Mouse (Mus musculus) kidney, postnatal 4 days (tissue): ENCODE data around the gene Psd4.

Source experiments
- DNase-seq, 2 experiments: peaks; one replicate each; pipeline ENCODE4 v3.0.0; 2021; ENCODE audit warnings: mixed read lengths in 2 of 2

Psd4 gene

DNA sequence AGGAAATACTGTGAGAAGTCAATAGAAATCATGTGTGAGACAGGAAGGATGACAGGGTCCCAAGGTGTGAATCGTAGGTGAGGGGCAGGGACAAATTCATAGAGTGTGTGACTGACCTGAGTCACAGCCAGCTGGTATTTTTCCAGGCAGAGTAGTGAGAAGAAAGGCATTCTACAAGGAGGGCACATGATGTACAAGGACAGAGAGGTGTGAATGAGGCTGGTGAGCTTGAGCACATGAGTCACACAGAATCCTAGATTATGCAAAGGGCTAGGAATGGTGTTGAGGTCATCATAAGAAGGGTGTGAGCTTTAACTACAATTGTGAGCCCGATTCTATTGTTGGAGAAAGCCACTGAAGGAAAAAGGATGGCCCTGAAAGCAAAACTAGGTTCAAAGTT lies 72.7 kb downstream of the Psd4 start:
- DNase-seq, result no peak

DNA sequence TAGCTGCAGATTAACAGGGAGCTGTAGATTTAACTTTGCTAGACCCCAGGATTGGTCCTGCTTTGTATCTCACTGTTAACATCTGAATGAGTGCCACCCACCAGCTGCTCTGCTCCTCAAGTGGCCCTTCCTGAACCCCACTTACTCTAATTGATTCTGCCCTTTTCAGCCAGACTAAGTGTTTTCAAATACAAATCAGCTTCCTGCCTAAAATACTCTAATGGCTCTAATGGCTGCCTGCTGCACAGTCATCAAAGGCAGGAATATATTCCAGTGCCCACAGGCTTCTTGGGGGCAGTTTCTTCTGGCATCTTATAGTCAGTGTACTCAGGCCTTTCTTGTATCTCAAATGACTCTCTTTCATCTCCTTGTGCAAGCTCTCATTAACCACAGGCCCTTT lies 74.5 kb downstream of the Psd4 start:
- DNase-seq, result no peak

DNA sequence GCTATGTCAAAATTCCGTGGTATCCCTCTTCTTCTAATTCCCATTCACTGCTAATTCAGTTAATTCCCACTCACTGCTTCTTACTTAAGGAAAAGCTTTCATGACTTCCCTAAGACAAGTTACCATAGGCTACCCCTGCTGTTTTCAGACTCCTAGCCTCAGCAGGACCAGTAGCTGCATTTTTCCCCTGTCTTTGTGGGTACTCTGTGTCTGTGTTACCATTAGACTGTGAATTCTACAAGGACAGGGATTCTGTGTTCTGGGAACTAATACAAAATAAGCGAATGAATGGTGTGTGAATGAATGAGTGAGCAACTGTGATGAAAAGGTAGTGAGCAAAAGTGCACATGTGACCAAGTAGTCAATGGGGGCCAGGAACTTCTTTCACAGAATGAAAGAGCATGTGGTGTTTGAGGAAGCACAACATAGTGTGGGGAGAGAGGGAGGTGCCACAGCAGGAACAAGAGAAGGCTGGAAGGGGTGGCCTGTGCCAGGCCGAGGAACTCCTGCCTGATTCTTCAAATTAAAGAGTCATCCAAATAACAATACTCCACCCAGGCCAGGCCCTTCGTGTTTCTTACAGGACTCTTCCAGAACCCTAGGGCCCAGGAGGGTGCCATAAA lies 75.0 kb downstream of the Psd4 start:
- no peak for DNase-seq

- no peak for DNase-seq
Measured at GRCm38 (mm10) chr2:24443256-24443790, 75.9 kb downstream of the Psd4 start.

GRCm38 (mm10) chr2:24449111-24449510 lies 81.7 kb downstream of the Psd4 start:
- no peak for DNase-seq

GRCm38 (mm10) chr2:24453206-24453605 lies 85.8 kb downstream of the Psd4 start:
- DNase-seq, result peak; percentile 25 to 56

DNA sequence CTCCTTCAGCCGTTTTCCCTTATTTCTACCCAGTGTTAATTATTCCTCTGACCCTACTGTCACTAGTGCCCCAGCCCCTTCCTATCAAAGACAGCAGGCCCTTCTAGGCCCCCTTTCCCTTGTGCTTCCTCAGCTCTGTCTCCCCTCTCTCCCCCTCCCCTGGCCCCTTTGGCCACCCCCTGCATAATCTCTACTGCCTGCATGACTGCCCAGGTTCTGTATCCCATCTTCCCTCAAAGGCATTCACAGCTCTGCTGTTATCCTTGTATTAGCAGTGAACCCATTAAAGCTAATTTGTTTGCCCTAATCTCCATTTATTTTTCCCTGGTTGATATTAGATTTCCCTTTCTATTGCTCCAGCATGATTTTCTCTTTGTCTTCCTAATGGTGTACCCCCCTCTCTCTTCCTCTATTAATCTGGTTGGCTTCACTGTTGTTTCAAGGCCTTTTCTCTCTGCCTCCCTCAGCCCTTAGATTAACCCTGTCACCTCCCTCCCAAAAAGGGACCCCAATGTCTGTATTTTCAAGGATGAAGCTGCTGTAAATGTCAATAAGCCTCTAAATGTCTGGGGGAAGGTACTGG lies 87.1 kb downstream of the Psd4 start:
- DNase-seq, result no peak

GRCm38 (mm10) chr2:24455057-24455855 lies 87.9 kb downstream of the Psd4 start:
- peak in 1 of 2 experiments; percentile 42 for DNase-seq

GRCm38 (mm10) chr2:24456841-24457240 lies 89.5 kb downstream of the Psd4 start:
- no peak for DNase-seq

DNA sequence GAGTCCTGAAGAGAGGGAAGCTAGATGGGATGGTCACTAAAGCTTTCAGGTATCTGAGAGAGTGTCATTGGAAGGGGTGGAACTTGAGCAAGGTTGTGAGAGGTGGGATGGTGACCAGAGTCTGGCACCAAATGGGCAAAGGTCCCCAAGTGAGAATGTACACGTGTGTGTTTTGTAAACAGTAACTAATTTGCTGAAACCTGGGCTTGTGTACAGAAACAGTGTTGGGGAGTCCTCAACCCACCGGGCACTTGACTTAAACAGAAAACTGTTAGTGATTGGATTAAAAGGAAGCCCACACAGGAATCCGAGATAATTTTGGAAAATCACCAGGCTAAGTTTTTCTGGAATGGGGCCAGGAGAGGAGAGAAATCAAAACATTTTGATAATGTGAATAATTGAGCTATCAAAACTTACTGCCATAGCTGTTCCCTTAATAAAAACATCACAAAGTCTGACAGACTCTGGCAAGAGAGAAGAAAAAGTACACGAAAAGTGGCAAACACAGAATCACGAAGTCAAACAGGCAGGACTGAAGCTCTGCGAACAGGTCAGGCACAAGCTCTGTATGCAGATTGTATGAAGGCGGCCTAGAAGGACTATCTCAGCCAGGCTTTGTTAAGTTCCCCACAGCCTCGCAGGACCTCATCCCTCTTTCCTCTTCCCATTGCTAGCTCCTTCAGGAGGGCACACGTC lies 92.9 kb downstream of the Psd4 start:
- DNase-seq, result no peak

DNA sequence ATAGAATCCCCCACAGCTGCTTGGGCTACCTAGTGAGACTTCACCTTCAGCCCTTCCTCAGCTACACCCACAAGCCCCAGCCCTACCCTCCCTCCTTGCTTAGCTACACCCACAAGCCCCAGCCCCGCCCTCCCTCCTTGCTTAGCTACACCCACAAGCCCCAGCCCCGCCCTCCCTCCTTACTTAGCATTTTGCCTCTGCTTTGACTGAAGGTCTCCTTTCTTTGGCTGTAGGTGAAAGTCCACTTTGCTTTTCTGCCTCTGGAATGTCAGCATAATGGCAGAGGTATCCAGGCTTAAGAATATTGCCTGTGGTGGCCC lies 93.4 kb downstream of the Psd4 start:
- peak; percentile 65 to 79 for DNase-seq
